Mouse (Mus musculus): ENCODE measurements at regions not wholly inside any gene's neighbourhood (a gene's known extent, or its start where the extent isn't known, plus 50 kb on each side); places are given as distances from the start of the nearest gene placed in this dataset.
A peak's percentile ranks its signal among the peaks of the same experiment; 100 is the strongest.

- DNase-seq (ENCODE audit: low read depth, low spot score) = no peak
Observed at GRCm38 (mm10) chr4:12769092-12769491, 597.3 kb upstream of the Fam92a start.

- DNase-seq (ENCODE audit: low read depth, low spot score) = no peak
Observed at GRCm38 (mm10) chr4:12766763-12767162, 594.9 kb upstream of the Fam92a start.

GRCm38 (mm10) chr4:12750817-12751216 is 579.0 kb upstream of the Fam92a start:
- no peak for DNase-seq (ENCODE audit: low read depth, low spot score)

- no peak for DNase-seq (ENCODE audit: low read depth, low spot score)
Observed at GRCm38 (mm10) chr4:12749874-12750273, 578.1 kb upstream of the Fam92a start.

- DNase-seq (ENCODE audit: low read depth, low spot score) = no peak
Observed at GRCm38 (mm10) chr4:12743714-12744327, 572.0 kb upstream of the Fam92a start.

DNA sequence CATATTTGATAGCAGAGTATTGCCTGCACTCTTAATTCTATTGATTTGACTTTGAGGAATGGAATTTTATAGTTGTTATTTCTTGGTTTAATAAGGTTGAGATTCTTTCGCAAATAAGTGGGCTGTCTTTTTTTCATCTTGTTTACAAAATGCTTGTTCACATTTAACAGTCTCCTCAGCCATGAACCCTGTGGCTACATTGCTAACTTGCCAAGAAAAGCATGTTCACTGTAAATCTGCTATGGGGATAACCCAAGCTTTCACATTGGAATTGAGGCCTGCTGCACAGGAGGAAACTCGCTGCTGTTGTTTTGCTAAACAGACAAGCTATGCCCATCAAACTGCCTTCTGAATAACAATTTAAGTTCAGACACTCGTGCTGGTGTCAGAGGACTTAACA is 564.6 kb upstream of the Fam92a start:
- no peak for DNase-seq (ENCODE audit: low read depth, low spot score)

- DNase-seq (ENCODE audit: low read depth, low spot score) = no peak
Observed at GRCm38 (mm10) chr4:12700189-12700588, 528.4 kb upstream of the Fam92a start.

DNA sequence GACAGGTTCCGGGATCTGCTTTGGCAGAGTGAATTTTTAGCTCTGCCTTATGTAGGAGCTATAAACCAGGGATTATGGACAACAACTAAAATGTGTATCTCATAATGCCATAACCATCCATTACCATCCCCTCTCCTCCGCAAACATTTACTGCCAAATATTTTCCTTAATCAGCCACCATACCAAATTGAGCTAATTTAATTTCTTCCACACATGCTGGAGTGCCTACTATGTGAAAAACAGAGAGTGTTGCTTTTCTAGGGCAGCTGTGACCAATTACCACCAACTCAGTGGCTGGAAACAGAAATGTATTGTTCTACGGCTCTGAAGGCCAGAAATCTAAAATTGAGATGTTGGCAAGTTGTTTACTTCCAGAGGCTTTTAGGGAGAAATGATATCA is 506.0 kb upstream of the Fam92a start:
- DNase-seq (ENCODE audit: low read depth, low spot score) = no peak

GRCm38 (mm10) chr4:12671399-12671798 is 499.6 kb upstream of the Fam92a start:
- no peak for DNase-seq (ENCODE audit: low read depth, low spot score)

- DNase-seq (ENCODE audit: low read depth, low spot score) = no peak
Observed at GRCm38 (mm10) chr4:12663176-12663575, 491.4 kb upstream of the Fam92a start.

DNA sequence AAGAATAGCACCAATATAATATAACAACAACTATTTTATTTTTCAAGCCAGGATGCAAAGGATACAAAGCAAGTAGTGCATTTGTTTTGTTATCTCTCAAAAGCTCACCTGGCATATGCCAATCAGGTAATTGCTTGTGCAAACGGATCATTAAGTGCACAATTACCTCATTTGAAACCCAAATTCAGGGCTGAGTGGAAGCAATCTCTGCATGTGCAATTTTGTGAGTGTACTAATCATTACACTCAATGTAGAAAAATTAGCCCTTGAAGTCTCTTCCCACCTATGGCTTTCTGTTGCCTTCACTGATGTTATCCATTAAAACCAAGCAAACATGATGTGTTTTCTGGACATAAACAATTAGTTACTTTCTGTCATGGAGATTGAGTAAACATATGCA is 490.9 kb upstream of the Fam92a start:
- DNase-seq (ENCODE audit: low read depth, low spot score) = no peak

GRCm38 (mm10) chr4:12659084-12659483 is 487.3 kb upstream of the Fam92a start:
- DNase-seq (ENCODE audit: low read depth, low spot score) = no peak

DNA sequence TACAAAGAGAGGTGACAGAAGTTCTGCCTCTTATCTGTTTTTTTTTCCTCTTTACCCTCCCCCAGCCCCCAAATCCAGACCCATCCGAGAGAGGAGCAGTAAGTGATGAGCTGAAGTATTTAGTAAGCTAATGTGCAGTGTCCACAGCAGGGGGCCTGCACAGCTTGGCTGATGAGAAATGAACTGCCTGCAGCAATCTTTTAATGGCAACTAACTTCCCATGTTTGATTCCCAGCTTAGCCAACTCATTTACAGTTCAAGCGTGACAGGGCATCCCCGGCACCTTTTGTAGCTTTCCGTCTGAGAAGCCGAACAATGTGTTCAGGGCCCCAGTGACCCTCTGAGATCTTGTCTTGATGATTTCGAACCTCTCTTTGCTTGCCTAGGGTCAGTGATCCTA is 486.8 kb upstream of the Fam92a start:
- DNase-seq (ENCODE audit: low read depth, low spot score) = peak; percentile 54

GRCm38 (mm10) chr4:12657820-12658219 is 486.0 kb upstream of the Fam92a start:
- no peak for DNase-seq (ENCODE audit: low read depth, low spot score)

DNA sequence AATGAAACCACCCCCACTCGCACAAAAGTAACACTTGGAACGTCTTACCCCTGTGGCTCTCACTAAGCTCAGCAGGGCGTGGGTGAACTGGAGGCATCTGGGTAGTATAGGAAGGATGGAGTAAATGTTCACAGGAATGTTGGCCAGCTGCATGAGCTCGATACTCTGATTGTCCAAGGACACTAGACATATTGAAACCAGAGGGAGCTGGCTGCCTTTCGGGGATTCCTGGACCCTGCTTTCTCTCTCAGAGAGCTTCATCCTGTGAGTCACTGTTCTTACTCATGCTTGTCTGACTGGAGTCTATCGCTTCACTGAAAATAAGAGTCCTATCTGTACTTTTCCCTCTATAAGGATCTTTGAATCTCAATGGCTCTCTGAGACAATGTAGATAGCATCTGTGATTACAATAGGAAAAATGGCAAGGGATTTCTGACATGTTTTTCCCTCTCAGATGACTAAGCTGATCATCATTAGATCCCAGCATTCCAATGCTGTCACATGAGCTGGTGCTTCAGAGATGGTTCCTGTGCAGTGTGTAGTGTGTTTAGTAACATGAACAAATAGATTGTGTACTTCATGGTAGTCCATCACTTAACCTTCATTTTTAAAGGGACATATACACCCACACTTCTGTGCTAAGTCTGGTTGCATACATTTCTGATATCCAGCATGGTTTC is 485.2 kb upstream of the Fam92a start:
- DNase-seq (ENCODE audit: low read depth, low spot score) = no peak

- no peak for DNase-seq (ENCODE audit: low read depth, low spot score)
Observed at GRCm38 (mm10) chr4:12655457-12656228, 483.8 kb upstream of the Fam92a start.

- no peak for DNase-seq (ENCODE audit: low read depth, low spot score)
Observed at GRCm38 (mm10) chr4:12654568-12655456, 483.0 kb upstream of the Fam92a start.

- no peak for DNase-seq (ENCODE audit: low read depth, low spot score)
Observed at GRCm38 (mm10) chr4:12647732-12648131, 475.9 kb upstream of the Fam92a start.

DNA sequence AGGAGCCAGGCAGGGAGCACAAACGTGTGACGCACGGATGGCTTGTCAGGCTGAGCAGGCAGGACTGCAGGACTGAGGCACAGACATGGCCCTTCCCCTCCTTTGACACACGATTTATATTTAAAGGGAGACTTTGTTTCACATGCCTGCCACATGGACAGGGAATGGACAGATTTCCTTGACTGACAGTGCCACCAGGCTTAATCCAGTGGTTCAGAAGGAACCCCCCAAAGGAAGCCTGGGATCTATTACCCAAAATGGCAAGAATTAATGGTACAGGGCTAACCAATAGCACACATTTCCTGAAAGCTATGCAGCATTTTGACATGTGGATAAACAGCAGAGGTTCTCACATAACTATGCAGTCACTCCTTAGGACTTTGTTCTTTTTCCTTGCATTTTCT is 470.7 kb upstream of the Fam92a start:
- peak; percentile 40 for DNase-seq (ENCODE audit: low read depth, low spot score)

- DNase-seq (ENCODE audit: low read depth, low spot score) = peak; percentile 32
Observed at GRCm38 (mm10) chr4:12629375-12629821, 457.6 kb upstream of the Fam92a start.

DNA sequence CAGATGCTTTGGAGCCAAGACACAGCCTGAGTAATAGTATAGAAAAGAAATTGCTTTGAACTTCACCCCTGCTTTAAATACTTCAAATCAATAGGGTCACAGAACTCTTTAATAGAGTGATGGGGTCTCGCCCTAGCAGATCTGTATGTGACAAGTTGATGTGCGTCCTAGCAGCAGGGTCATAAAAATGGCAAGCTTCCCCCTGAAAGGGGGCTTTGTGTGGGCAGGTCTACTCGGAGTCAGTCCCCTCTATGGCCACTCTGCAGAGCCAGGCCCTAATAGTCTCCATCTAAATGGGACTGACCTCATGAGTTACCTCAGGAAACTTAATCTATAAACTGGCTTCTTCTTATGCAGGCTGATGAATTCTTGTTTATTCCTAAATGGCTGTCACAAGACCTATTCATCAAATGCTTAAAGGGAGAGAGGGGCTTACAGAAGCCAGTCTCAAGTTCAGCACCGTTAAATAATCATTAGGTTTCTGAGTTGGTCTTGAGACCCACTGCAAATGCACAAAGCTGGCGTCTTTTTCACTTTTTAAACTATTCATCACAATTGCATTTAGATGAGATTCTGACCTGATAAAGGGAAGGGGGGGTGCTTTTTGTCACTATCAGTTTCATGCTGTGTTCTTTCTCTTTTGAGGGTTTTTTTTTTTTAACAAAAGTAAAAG is 457.0 kb upstream of the Fam92a start:
- peak; percentile 82 for DNase-seq (ENCODE audit: low read depth, low spot score)

All from mesoderm, embryonic 11.5 days (tissue).